Mouse (Mus musculus) forebrain, postnatal 0 days (tissue): ENCODE results near the gene Galntl6. TPM values are rescaled to one million over a fixed set of nuclear protein-coding genes. Genes with fewer than 3 reads are reported as not detected.

Experiments used
- ATAC-seq: fragments of 200-750 bp; cut with Nextera tagmentation; 2 replicates; pipeline ENCODE4 v1.8.0; 2017; ENCODE audit warnings: mild to moderate bottlenecking, moderate library complexity
- DNase-seq: peaks from one replicate; pipeline ENCODE4 v3.0.0-alpha.2; 2015
- H3K27ac ChIP-seq: fragments of 300-500 bp; sonication (generic); 2 replicates; pipeline ENCODE4 v1.5.1; 2014; ENCODE audit warnings: low read depth, mild to moderate bottlenecking, antibody characterized with exemption, low read length, moderate library complexity, mixed read lengths
- H3K27me3 ChIP-seq: fragments of 300-500 bp; sonication (generic); 2 replicates; pipeline ENCODE4 v1.6.1; 2014; ENCODE audit warnings: mild to moderate bottlenecking, low read length, mixed read lengths; ENCODE audit not compliant: insufficient read depth
- H3K36me3 ChIP-seq: fragments of 300-500 bp; sonication (generic); 2 replicates; pipeline ENCODE4 v1.6.1; 2014; ENCODE audit warnings: mild to moderate bottlenecking, moderate library complexity; ENCODE audit not compliant: insufficient read depth
- H3K4me1 ChIP-seq: fragments of 300-500 bp; sonication (generic); 2 replicates; pipeline ENCODE4 v1.6.1; 2014; ENCODE audit warnings: antibody characterized with exemption; ENCODE audit not compliant: insufficient read depth
- H3K4me2 ChIP-seq: fragments of 300-500 bp; sonication (generic); 2 replicates; pipeline ENCODE4 v1.6.1; 2014; ENCODE audit warnings: low read depth, mild to moderate bottlenecking, moderate library complexity
- H3K4me3 ChIP-seq: fragments of 300-500 bp; sonication (generic); 2 replicates; pipeline ENCODE4 v1.5.1; 2014; ENCODE audit warnings: low read depth, low read length, mixed read lengths
- H3K9ac ChIP-seq: fragments of 300-500 bp; sonication (generic); 2 replicates; pipeline ENCODE4 v1.6.1; 2014; ENCODE audit warnings: mild to moderate bottlenecking
- H3K9me3 ChIP-seq: fragments of 300-500 bp; sonication (generic); 2 replicates; pipeline ENCODE4 v1.6.1; 2016; ENCODE audit warnings: low read length
- CTCF ChIP-seq: sonication (generic); IDR thresholded peaks from 2 replicates; pipeline ENCODE4 v1.5.1; 2016; ENCODE audit warnings: antibody characterized with exemption, control low read depth, low read depth
- WGBS: fragments of 180-500 bp; shearing (Covaris S2); extraction: QIAGEN DNeasy Blood & Tissue Kit; methylation state at CpG from one replicate; pipeline ENCODE4 v1.1.7; 2014; 5-methylcytosine and 5-hydroxymethylcytosine counted together
- polyA plus RNA-seq: library from polyadenylated mRNA; unstranded; fragments of >200 nt; fragmentation: Nextera tagmentation; extraction: Ambion mirVana; gene quantifications from 2 replicates; pipeline ENCODE4 v1.2.1, GENCODE M21; 2015
- total RNA-seq: library from RNA; depleted of rRNA; stranded (reverse); fragments of >200 nt; gene quantifications from 2 replicates; pipeline ENCODE4 v1.2.3, GENCODE M21; 2014; rRNA removed

The Galntl6 gene
- total and polyA plus RNA-seq, 2 experiments from 2014 or later, result 15.0 to 27.8 TPM

GRCm38 (mm10) chr8:57741309-57741708 lies 1171.1 kb downstream of the Galntl6 start:
- Histone ChIP-seq H3K9me3 (no peaks in the 10 kb centered on the region), H3K4me1 (no peaks in the 10 kb centered on the region), H3K36me3 (no peaks in the 10 kb centered on the region), H3K27ac (no peak overlapping the region), H3K4me2 (no peak overlapping the region), H3K9ac (no peak overlapping the region), H3K27me3 (no peaks in the 10 kb centered on the region), H3K4me3 (no peak overlapping the region)
- no peak for DNase-seq
- TF ChIP-seq CTCF, result no peak
- no peak for ATAC-seq
- WGBS, result 61% methylated on average over 8 of the region's 8 CpGs

DNA sequence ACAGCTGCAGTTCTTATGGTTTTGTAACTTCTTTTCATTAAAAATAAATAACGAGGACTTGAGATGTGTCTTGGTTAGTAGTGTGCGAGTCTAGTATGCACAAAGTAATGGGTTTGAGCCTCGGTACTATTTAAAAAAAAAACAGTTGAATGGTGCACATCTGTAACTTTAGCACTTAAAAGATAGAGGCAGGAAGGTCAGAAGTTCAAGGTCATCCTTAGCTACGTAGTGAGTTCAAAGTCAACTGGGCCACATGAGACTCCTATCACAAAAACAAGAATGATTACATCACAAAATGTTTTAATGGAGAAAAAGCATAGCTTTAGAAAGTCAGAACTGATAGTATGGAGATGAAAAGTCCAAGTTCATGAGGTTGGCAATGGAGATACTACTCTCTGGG lies 1175.2 kb downstream of the Galntl6 start:
- H3K4me1 ChIP-seq, result no peaks in the 10 kb centered on the region
- H3K9ac ChIP-seq, result no peak overlapping the region
- H3K4me2 ChIP-seq, result no peak overlapping the region
- no peak for ATAC-seq
- no peak overlapping the region for H3K4me3 ChIP-seq
- 86% methylated on average over 4 of the region's 4 CpGs for WGBS
- DNase-seq, result no peak
- H3K27me3 ChIP-seq, result no peaks in the 10 kb centered on the region
- TF ChIP-seq CTCF, result no peak
- H3K36me3 ChIP-seq, result no peaks in the 10 kb centered on the region
- no peak overlapping the region for H3K27ac ChIP-seq
- no peaks in the 10 kb centered on the region for H3K9me3 ChIP-seq

DNA sequence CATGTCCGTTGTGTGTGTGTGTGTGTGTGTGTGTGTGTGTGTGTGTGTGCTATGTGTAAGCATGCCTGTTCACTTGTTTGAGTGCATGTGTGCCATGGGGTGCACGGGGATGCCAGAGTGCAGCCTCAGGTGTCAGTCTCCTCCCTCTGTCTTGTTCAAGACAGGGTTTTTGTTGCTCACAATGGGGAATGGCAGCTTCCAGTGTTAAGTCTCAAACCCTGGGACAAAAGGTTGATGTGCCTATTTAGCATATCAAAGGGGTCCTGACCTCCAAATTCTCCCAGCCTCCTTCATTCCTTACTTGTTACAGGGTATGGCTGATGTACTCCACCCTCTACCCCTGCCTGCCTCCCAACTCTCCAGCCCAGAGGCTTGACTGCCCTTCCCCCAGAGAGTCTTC lies 1179.6 kb downstream of the Galntl6 start:
- Histone ChIP-seq H3K36me3 (no peaks in the 10 kb centered on the region), H3K9me3 (no peaks in the 10 kb centered on the region), H3K27ac (no peak overlapping the region), H3K4me3 (no peak overlapping the region), H3K27me3 (no peaks in the 10 kb centered on the region), H3K9ac (no peak overlapping the region), H3K4me1 (no peaks in the 10 kb centered on the region), H3K4me2 (no peak overlapping the region)
- no peak for TF ChIP-seq CTCF
- 7% methylated on average over 2 of the region's 2 CpGs for WGBS
- no peak for DNase-seq
- ATAC-seq, result no peak

GRCm38 (mm10) chr8:57731666-57732065 lies 1180.8 kb downstream of the Galntl6 start:
- no peaks in the 10 kb centered on the region for H3K36me3 ChIP-seq
- no peak overlapping the region for H3K9ac ChIP-seq
- no peak for TF ChIP-seq CTCF
- DNase-seq (no peak), ATAC-seq (no peak)
- H3K9me3 ChIP-seq, result no peaks in the 10 kb centered on the region
- H3K27ac ChIP-seq, result no peak overlapping the region
- no peaks in the 10 kb centered on the region for H3K4me1 ChIP-seq
- 75% methylated on average over 8 of the region's 8 CpGs for WGBS
- no peaks in the 10 kb centered on the region for H3K27me3 ChIP-seq
- no peak overlapping the region for H3K4me3 ChIP-seq
- H3K4me2 ChIP-seq, result no peak overlapping the region

DNA sequence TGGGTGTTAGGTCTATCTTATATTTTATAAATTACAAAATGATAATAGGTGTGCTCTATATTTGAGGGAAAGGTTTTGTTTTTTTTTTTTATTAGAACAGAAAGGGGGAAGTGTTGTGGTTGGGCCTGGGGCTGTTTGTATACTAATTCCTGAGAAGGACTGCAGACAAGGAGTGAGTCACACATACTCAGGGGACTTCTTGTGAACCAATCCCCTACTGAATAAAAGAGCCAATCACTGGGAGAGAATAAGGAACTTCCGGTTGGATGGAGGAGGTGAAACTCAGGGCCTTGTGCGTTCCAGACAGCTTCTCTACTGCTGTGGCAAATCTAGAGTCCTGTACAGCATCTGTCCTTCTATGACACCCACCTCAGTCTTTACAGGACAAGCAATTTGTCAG lies 1184.2 kb downstream of the Galntl6 start:
- Histone ChIP-seq H3K4me3 (no peak overlapping the region), H3K36me3 (no peaks in the 10 kb centered on the region), H3K9me3 (no peaks in the 10 kb centered on the region), H3K27ac (no peak overlapping the region), H3K4me1 (no peaks in the 10 kb centered on the region), H3K27me3 (no peaks in the 10 kb centered on the region), H3K4me2 (no peak overlapping the region), H3K9ac (no peak overlapping the region)
- ATAC-seq (no peak), DNase-seq (no peak)
- no peak for TF ChIP-seq CTCF
- WGBS, result 47% methylated on average over 2 of the region's 2 CpGs

GRCm38 (mm10) chr8:57724843-57725627 lies 1187.4 kb downstream of the Galntl6 start:
- H3K27me3 ChIP-seq, result no peaks in the 10 kb centered on the region
- no peak overlapping the region for H3K27ac ChIP-seq
- ATAC-seq, result no peak
- no peak overlapping the region for H3K9ac ChIP-seq
- H3K36me3 ChIP-seq, result no peaks in the 10 kb centered on the region
- 90% methylated on average over 13 of the region's 13 CpGs for WGBS
- TF ChIP-seq CTCF, result no peak
- H3K4me1 ChIP-seq, result no peaks in the 10 kb centered on the region
- DNase-seq, result no peak
- H3K4me2 ChIP-seq, result no peak overlapping the region
- no peaks in the 10 kb centered on the region for H3K9me3 ChIP-seq
- H3K4me3 ChIP-seq, result no peak overlapping the region

Other genes starting within 250 kb of the Galntl6 start
- gene BC030500, start 885 bp downstream of the Galntl6 start, total RNA-seq, result 7.6 and 17.1 TPM in 2 replicates
- gene BC030500, start 885 bp downstream of the Galntl6 start, polyA plus RNA-seq, result 12.9 and 13.7 TPM in 2 replicates